Mouse (Mus musculus) stomach, postnatal 0 days (tissue): ENCODE results near the gene Efcab10. TPM values are rescaled to one million over a fixed set of nuclear protein-coding genes. Genes with fewer than 3 reads are reported as not detected.
A peak's percentile ranks its signal among the peaks of the same experiment; 100 is the strongest.

Experiments
- ATAC-seq: fragments of 200-750 bp; cut with Nextera tagmentation; 2 replicates; pipeline ENCODE4 v1.8.0; 2017; ENCODE audit not compliant: low FRiP score, low TSS enrichment
- DNase-seq: peaks from one replicate; pipeline ENCODE4 v3.0.0-alpha.2; 2016; ENCODE audit warnings: low spot score
- H3K27ac ChIP-seq: fragments of 300-500 bp; sonication (generic); replicated peaks from 2 replicates; pipeline ENCODE4 v1.5.1; 2014; ENCODE audit warnings: mild to moderate bottlenecking, control low read depth
- H3K27me3 ChIP-seq: fragments of 300-500 bp; sonication (generic); 2 replicates; pipeline ENCODE4 v1.6.1; 2014; ENCODE audit warnings: low read length; ENCODE audit not compliant: control insufficient read depth, insufficient read depth
- H3K36me3 ChIP-seq: fragments of 300-500 bp; sonication (generic); 2 replicates; pipeline ENCODE4 v1.6.1; 2014; ENCODE audit warnings: low read length, mixed read lengths; ENCODE audit not compliant: control insufficient read depth, insufficient read depth
- H3K4me1 ChIP-seq: fragments of 300-500 bp; sonication (generic); replicated peaks from 2 replicates; pipeline ENCODE4 v1.6.1; 2014; ENCODE audit warnings: antibody characterized with exemption; ENCODE audit not compliant: control insufficient read depth, insufficient read depth
- H3K4me2 ChIP-seq: fragments of 300-500 bp; sonication (generic); replicated peaks from 2 replicates; pipeline ENCODE4 v1.6.1; 2014; ENCODE audit warnings: low read depth, mild to moderate bottlenecking, control low read depth, moderate library complexity
- H3K4me3 ChIP-seq: fragments of 300-500 bp; sonication (generic); 2 replicates; pipeline ENCODE4 v1.5.1; 2014; ENCODE audit warnings: low read depth, low read length, control low read depth
- H3K9ac ChIP-seq: fragments of 300-500 bp; sonication (generic); 2 replicates; pipeline ENCODE4 v1.6.1; 2014; ENCODE audit warnings: mild to moderate bottlenecking, low read length, control low read depth, mixed read lengths
- H3K9me3 ChIP-seq: fragments of 300-500 bp; sonication (generic); 2 replicates; pipeline ENCODE4 v1.6.1; 2016; ENCODE audit warnings: low read length; ENCODE audit not compliant: control insufficient read depth
- CTCF ChIP-seq: IDR thresholded peaks from 2 replicates; pipeline ENCODE4 v1.5.1; 2016; ENCODE audit warnings: antibody characterized with exemption, low read depth, mild to moderate bottlenecking, moderate library complexity
- EP300 ChIP-seq: optimal IDR thresholded peaks from 2 replicates; pipeline ENCODE3; 2016; ENCODE audit warnings: antibody characterized with exemption
- WGBS: fragments of 180-500 bp; shearing (Covaris S2); extraction: QIAGEN DNeasy Blood & Tissue Kit; methylation state at CpG from one replicate; pipeline ENCODE4 v1.1.7; 2014; 5-methylcytosine and 5-hydroxymethylcytosine counted together
- polyA plus RNA-seq: library from polyadenylated mRNA; unstranded; fragments of >200 nt; fragmentation: Nextera tagmentation; extraction: Ambion mirVana; gene quantifications from 2 replicates; pipeline ENCODE4 v1.2.1, GENCODE M21; 2015

The Efcab10 gene
- polyA plus RNA-seq, 1 experiment from 2014 or later, result not detected

DNA sequence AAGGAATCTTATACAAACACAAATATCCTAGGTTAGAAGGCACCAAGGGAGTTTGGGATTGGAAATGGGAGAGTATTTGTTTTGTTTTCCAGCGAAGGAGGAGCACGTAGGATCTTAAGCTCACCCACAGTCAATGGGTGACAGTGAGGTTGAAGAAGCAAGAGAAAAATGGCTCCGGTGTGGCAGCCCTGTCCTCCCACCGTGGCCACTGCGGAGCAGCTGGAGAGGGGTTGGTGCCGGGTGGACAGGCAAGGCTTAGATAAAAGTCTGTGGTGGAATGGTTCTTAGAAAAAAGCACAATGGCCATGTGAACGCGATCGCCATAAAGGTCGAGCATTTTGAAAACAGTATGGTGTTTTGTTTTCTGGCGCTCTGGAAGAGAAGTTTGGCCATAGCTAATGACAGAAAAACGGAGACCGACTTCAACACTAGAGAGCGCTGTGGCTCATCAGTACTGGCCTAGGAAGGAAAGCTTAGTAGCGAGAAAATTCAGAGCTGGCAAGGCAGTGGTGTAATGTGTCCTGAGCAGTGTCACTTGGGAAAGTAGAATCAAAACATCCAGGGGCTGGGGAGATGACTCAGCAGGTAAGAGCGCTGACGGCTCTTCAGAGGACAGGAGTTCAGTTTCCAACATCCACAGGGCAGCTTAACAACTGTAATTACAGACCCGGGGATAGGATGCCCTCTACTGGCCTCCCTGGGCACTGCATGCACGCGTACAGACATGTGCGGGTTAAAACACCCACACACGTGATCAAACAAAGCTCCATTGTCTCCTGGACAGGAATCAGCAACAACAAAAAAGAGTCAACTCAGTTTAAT lies 14.8 kb upstream of the Efcab10 start:
- no peaks in the 10 kb centered on the region for H3K9me3 ChIP-seq
- no peak overlapping the region; the same call in 1 of the 2 replicates for H3K9ac ChIP-seq
- peak overlapping the region; percentile 50 for H3K4me2 ChIP-seq
- WGBS, result 20% methylated on average over 22 of the region's 22 CpGs
- no peak overlapping the region for H3K27ac ChIP-seq
- no peaks in the 10 kb centered on the region for H3K36me3 ChIP-seq
- DNase-seq, result peak; percentile 85
- peak overlapping the region; percentile 23 for H3K4me3 ChIP-seq
- ATAC-seq, result peak; percentile 91
- TF ChIP-seq EP300 (no peak), CTCF (peak; percentile 80)
- no peaks in the 10 kb centered on the region for H3K27me3 ChIP-seq
- H3K4me1 ChIP-seq, result no peaks in the 10 kb centered on the region

- Histone ChIP-seq H3K36me3 (no peaks in the 10 kb centered on the region), H3K9me3 (no peaks in the 10 kb centered on the region), H3K27ac (no peak overlapping the region), H3K4me2 (no peak overlapping the region), H3K9ac (no peak overlapping the region), H3K4me3 (no peak overlapping the region), H3K27me3 (no peaks in the 10 kb centered on the region), H3K4me1 (no peaks in the 10 kb centered on the region)
- no peak for TF ChIP-seq EP300
- TF ChIP-seq CTCF, result peak; percentile 91
- WGBS, result 12% methylated on average over 5 of the region's 5 CpGs
- peak; percentile 68; the same call in 1 of the 2 replicates for ATAC-seq
- peak; percentile 62 for DNase-seq
Measured at GRCm38 (mm10) chr12:33388842-33389241, 5.8 kb upstream of the Efcab10 start.

- Histone ChIP-seq H3K4me3 (no peak overlapping the region), H3K27me3 (no peaks in the 10 kb centered on the region), H3K36me3 (no peaks in the 10 kb centered on the region), H3K9me3 (no peaks in the 10 kb centered on the region), H3K4me1 (no peaks in the 10 kb centered on the region), H3K27ac (no peak overlapping the region), H3K9ac (no peak overlapping the region), H3K4me2 (no peak overlapping the region)
- ATAC-seq (no peak), DNase-seq (no peak)
- TF ChIP-seq EP300, result no peak
- TF ChIP-seq CTCF, result no peak; the same call in 1 of the 2 replicates
- WGBS, result 58% methylated on average over 2 of the region's 2 CpGs
Measured at GRCm38 (mm10) chr12:33390844-33391560, 3.7 kb upstream of the Efcab10 start.

GRCm38 (mm10) chr12:33403265-33403693 lies 8.6 kb downstream of the Efcab10 start:
- TF ChIP-seq CTCF (no peak), EP300 (no peak)
- no peak for DNase-seq
- Histone ChIP-seq H3K4me2 (no peak overlapping the region), H3K9me3 (no peaks in the 10 kb centered on the region), H3K4me1 (no peaks in the 10 kb centered on the region), H3K36me3 (no peaks in the 10 kb centered on the region), H3K4me3 (no peak overlapping the region), H3K27me3 (no peaks in the 10 kb centered on the region), H3K9ac (no peak overlapping the region), H3K27ac (no peak overlapping the region)
- ATAC-seq, result no peak
- 18% methylated on average over 7 of the region's 7 CpGs for WGBS

DNA sequence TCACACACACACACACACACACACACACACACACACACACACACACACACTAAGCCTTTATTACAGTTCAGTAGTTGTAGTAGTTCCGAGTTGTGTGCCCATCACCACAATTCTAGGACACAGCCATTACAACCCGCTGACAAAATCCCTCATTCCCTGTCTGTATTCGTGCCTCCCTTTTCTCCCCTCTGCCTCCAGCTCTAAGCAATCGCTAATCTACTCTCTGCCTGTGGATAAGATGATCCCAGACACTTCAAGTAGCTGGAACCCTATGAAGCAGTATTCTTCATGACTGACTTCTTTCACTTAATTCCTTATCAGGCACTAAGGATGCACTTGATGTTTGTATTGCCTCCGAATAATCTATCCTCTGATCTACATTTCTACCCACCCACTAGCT lies 10.3 kb downstream of the Efcab10 start:
- WGBS, result 72% methylated on average over 5 of the region's 5 CpGs
- no peaks in the 10 kb centered on the region for H3K4me1 ChIP-seq
- no peak for DNase-seq
- H3K9ac ChIP-seq, result no peak overlapping the region
- H3K36me3 ChIP-seq, result no peaks in the 10 kb centered on the region
- H3K9me3 ChIP-seq, result no peaks in the 10 kb centered on the region
- H3K27ac ChIP-seq, result no peak overlapping the region
- no peak overlapping the region for H3K4me3 ChIP-seq
- TF ChIP-seq EP300, result no peak
- H3K27me3 ChIP-seq, result no peaks in the 10 kb centered on the region
- no peak overlapping the region for H3K4me2 ChIP-seq
- no peak for ATAC-seq
